Mouse (Mus musculus): Measurements from ENCODE around the gene Arfgap1.

GRCm38 (mm10) chr2:180981133-180981532 lies 14.1 kb downstream of the Arfgap1 start:
- no peak for TF ChIP-seq POLR2A (IDR thresholded peaks at IDR 0.05; ENCODE audit: borderline replicate concordance, extremely low read depth, low read depth, low read length)
- TF ChIP-seq CTCF (IDR thresholded peaks at IDR 0.05; ENCODE audit: insufficient read depth, low read length), result no peak
